Comparison of ENCODE assay signal across 26 mouse cellular contexts in the genomic region with DNA sequence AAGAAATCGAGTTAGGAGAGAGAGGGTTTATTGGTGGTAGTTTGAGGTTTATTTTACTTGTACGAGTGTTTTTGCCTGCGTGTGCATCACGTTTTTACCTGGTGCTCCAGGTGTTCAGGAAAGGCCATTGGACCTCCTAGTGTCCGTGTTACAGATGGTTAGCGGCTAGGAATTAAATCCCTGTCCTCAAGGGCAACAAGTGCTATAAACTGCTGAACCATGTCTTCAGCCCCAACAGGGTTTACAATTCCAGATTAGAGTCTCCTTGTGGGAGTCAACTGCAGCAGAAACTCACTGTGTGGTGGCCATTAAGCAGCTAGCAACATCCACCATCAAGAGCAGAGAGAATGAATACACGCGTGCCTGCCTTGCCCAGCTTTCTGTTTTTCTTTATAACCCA. TPM values are rescaled to one million over a fixed set of nuclear protein-coding genes. Genes with fewer than 3 reads are reported as not detected.
DNase-seq lines count a peak whose midpoint lies in the region; ATAC-seq and TF ChIP-seq lines count a peak whose summit lies in the region.
"Had no signal": no experiment of that assay in that cellular context is flagged by ENCODE, and none has a peak within 500 bp of the region (broad histone marks: within the 10 kb centered on the region; RNA-seq: fewer than 3 reads in every experiment).

No protein-coding gene starts in this region.

- no peak for ATAC-seq in kidney, embryonic 14.5 days (ENCODE audit: low FRiP score, low TSS enrichment)
- ATAC-seq in kidney, embryonic 15.5 days (replicated peaks; ENCODE audit: low FRiP score): 0 out of 2 replicates have a peak, but pooled peaks have one; percentile 43
- ATAC-seq: CD4-positive, CD25-positive, alpha-beta regulatory T cell, adult 4 months; forebrain, embryonic 13.5 days; forebrain, embryonic 16.5 days had no signal

- WGBS in kidney, embryonic 14.5 days: 60% methylated on average over 8 of the region's 8 CpGs
- 60% methylated on average over 8 of the region's 8 CpGs for WGBS in kidney, embryonic 15.5 days
- 91% methylated on average over 8 of the region's 8 CpGs for WGBS in limb, embryonic 10.5 days

- no peak for TF ChIP-seq CTCF in layer of hippocampus, adult 2 months (conservative IDR thresholded peaks at IDR 0.05)

- H3K27me3 ChIP-seq in kidney, embryonic 14.5 days (ENCODE audit: control insufficient read depth, insufficient read depth, low read length): peaks cover 4% of the 10 kb centered on the region; the same call in 1 of the 2 replicates
- H3K27me3 ChIP-seq in kidney, embryonic 15.5 days: peaks cover 12% of the 10 kb centered on the region
- H3K27me3 ChIP-seq in limb, embryonic 10.5 days (ENCODE audit: low read depth, poor library complexity, severe bottlenecking): peaks cover 20% of the 10 kb centered on the region

- no peak overlapping the region for H3K9ac ChIP-seq in kidney, embryonic 14.5 days (ENCODE audit: low read depth, low read length)
- no peak overlapping the region for H3K9ac ChIP-seq in kidney, embryonic 15.5 days
- H3K9ac ChIP-seq: forebrain, embryonic 13.5 days; heart, embryonic 13.5 days had no signal

- no peak overlapping the region for H3K27ac ChIP-seq in kidney, embryonic 14.5 days (ENCODE audit: low read depth, low read length)
- H3K27ac ChIP-seq in kidney, embryonic 15.5 days: 0 out of 2 replicates have a peak overlapping the region, but pooled peaks have one; percentile 1
- H3K27ac ChIP-seq in limb, embryonic 10.5 days: no peak overlapping the region
- no peak overlapping the region for H3K27ac ChIP-seq in layer of hippocampus, adult 2 months
- H3K27ac ChIP-seq: forebrain, embryonic 10.5 days; forebrain, embryonic 13.5 days; heart, adult 2 months; heart, embryonic 10.5 days; heart, embryonic 13.5 days had no signal

- no peak overlapping the region for H3K4me3 ChIP-seq in kidney, embryonic 14.5 days (ENCODE audit: low read length)
- H3K4me3 ChIP-seq in kidney, embryonic 15.5 days (replicated peaks): no peak overlapping the region
- H3K4me3 ChIP-seq in limb, embryonic 10.5 days: no peak overlapping the region
- H3K4me3 ChIP-seq in layer of hippocampus, adult 2 months: no peak overlapping the region
- H3K4me3 ChIP-seq: forebrain, embryonic 10.5 days; forebrain, embryonic 13.5 days; heart, adult 2 months; heart, embryonic 10.5 days; heart, embryonic 13.5 days had no signal

- no peaks in the 10 kb centered on the region for H3K36me3 ChIP-seq in kidney, embryonic 14.5 days (ENCODE audit: control insufficient read depth, insufficient read depth, low read length)
- peaks cover 17% of the 10 kb centered on the region; the same call in 1 of the 2 replicates for H3K36me3 ChIP-seq in kidney, embryonic 15.5 days
- no peaks in the 10 kb centered on the region for H3K36me3 ChIP-seq in limb, embryonic 10.5 days
- H3K36me3 ChIP-seq: heart, embryonic 10.5 days; heart, embryonic 13.5 days had no signal

- peak; percentile 20 for DNase-seq in kidney, adult 18-20 months
- DNase-seq in kidney, adult 9 months: peak; percentile 56
- DNase-seq in kidney, postnatal 14 days: peak; percentile 30
- no peak for DNase-seq in limb, embryonic 10.5 days (ENCODE audit: low spot score)
- no peak for DNase-seq in layer of hippocampus, adult 2 months (ENCODE audit: low spot score in 2 of 2)
- no peak for DNase-seq in c-Kit-positive CD71-positive TER-119-positive erythroid progenitor cells, embryonic 14.5 days (ENCODE audit: low spot score)
- DNase-seq: adrenal gland, adult 2 months; adrenal gland, postnatal 25 days; cerebellum, adult 18-20 months; cerebellum, adult 9-10 months; cerebellum, postnatal 14 days; gastrocnemius, postnatal 10 days; gastrocnemius, postnatal 36 days; heart, adult 2 months; heart, postnatal 14 days; heart, postnatal 4 days had no signal

- no peak overlapping the region for H3K4me2 ChIP-seq in kidney, embryonic 14.5 days (replicated peaks; ENCODE audit: low read depth, low read length)
- H3K4me2 ChIP-seq in kidney, embryonic 15.5 days: no peak overlapping the region
- H3K4me2 ChIP-seq: forebrain, embryonic 13.5 days; heart, embryonic 13.5 days had no signal

- no peaks in the 10 kb centered on the region for H3K9me3 ChIP-seq in kidney, embryonic 14.5 days (ENCODE audit: control insufficient read depth, low read length)
- no peaks in the 10 kb centered on the region for H3K9me3 ChIP-seq in kidney, embryonic 15.5 days (replicated peaks)
- H3K9me3 ChIP-seq in limb, embryonic 10.5 days (replicated peaks): no peaks in the 10 kb centered on the region
- H3K9me3 ChIP-seq: forebrain, embryonic 10.5 days; forebrain, embryonic 13.5 days; heart, embryonic 10.5 days; heart, embryonic 13.5 days had no signal

- no peaks in the 10 kb centered on the region for H3K4me1 ChIP-seq in kidney, embryonic 14.5 days (ENCODE audit: control insufficient read depth, insufficient read depth, low read length)
- 0 out of 2 replicates have a peak, but pooled peaks cover 4% of the 10 kb centered on the region for H3K4me1 ChIP-seq in kidney, embryonic 15.5 days
- no peaks in the 10 kb centered on the region for H3K4me1 ChIP-seq in limb, embryonic 10.5 days
- H3K4me1 ChIP-seq: forebrain, embryonic 10.5 days; heart, embryonic 13.5 days had no signal

RNA-seq across cellular contexts. Expression of a gene that starts 7.0 kb away (rescaled TPM):
- 260 and 274 TPM in 2 replicates for polyA plus RNA-seq in kidney, embryonic 14.5 days (2014; fragmentation: Nextera tagmentation; extraction: Ambion mirVana)
- polyA plus RNA-seq in kidney, embryonic 15.5 days (2015; fragmentation: Nextera tagmentation; extraction: Ambion mirVana): 234 and 258 TPM in 2 replicates
- polyA plus RNA-seq in limb, embryonic 10.5 days (2016; fragmentation: Nextera tagmentation; extraction: Ambion mirVana): 48.6 and 54.2 TPM in 2 replicates
- under 1 TPM; 0.27 to 0.46 TPM for total RNA-seq in layer of hippocampus, adult 2 months (2021)
- total RNA-seq: adrenal gland, postnatal 25 days; gastrocnemius, adult 18-20 months; gastrocnemius, postnatal 10 days; gastrocnemius, postnatal 36 days; heart, adult 2 months; heart, postnatal 4 days; MEL had no signal
- polyA plus RNA-seq: adrenal gland, adult 2 months had no signal

RNA-seq across cellular contexts. Expression of a gene that starts 29.4 kb away (rescaled TPM):
- polyA plus RNA-seq in kidney, embryonic 14.5 days (2014; fragmentation: Nextera tagmentation; extraction: Ambion mirVana): 52.3 and 69.1 TPM in 2 replicates
- 94.8 and 95.1 TPM in 2 replicates for polyA plus RNA-seq in kidney, embryonic 15.5 days (2015; fragmentation: Nextera tagmentation; extraction: Ambion mirVana)
- 120 and 130 TPM in 2 replicates for polyA plus RNA-seq in limb, embryonic 10.5 days (2016; fragmentation: Nextera tagmentation; extraction: Ambion mirVana)
- 10 to 100 TPM; 40.2 to 41.2 TPM for total RNA-seq in layer of hippocampus, adult 2 months (2021)

Comparison
In these comparisons a context has a peak if more than half of its experiments do, and no peak if none do; other contexts are left out.
1. DNase-seq: peak in kidney, adult 18-20 months (single experiment), kidney, adult 9 months (single experiment) and kidney, postnatal 14 days (single experiment); none in limb, embryonic 10.5 days (single experiment), layer of hippocampus, adult 2 months (0 of 2) and c-Kit-positive CD71-positive TER-119-positive erythroid progenitor cells, embryonic 14.5 days (single experiment).